Mouse (Mus musculus) mesoderm, embryonic 11.5 days (tissue): ENCODE data around the gene Gphn.
A peak's percentile ranks its signal among the peaks of the same experiment; 100 is the strongest.
"Not testable (repeated sequence)": the region's sequence is repeated elsewhere in the genome, so short reads cannot be mapped to it uniquely, and the experiment has no call there.

Experiments used
- DNase-seq: peaks from one replicate; pipeline ENCODE4 v3.0.0-alpha.2; 2012; ENCODE audit warnings: low read depth, low spot score

Gene Gphn

DNA sequence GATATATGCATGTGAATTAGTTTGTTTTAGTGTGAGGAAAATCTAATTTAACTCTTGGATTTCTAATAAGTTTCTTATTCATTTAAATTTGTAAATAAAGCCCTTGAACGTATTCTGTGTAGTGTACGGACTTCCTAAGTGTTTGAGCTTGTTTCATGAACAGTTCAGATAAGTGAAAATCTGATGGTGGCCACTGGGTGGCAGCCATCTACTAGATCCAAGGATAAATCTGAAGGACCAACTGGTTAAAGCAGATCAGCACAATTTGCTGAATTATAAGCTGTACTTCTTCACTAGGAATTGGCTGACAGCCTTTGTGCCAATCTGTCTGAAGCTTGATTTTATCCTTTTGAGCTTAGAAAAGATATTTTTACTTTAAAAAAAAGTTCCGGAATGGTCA, 105.9 kb downstream of the Gphn start:
- DNase-seq = peak; percentile 47

DNA sequence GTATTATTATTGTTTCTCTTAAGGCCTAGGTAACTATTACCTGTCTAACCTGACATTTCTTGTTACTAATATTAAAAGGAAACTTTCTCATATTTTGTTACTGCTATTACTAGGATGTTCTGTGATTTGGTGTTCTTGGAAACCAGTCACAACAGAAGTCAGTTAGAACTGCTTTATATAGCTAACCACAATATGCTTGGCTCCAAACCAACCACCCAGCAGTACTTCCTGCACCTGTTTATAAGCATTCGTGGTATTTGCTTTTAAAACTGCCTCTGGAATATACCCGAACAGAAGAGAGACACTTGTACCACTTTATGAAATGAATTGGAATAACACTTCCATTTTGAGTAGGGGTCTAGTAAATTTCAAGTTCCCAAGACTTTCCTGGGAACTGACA, 130.3 kb downstream of the Gphn start:
- no peak for DNase-seq

- DNase-seq = no peak
Observed at GRCm38 (mm10) chr12:78389267-78389666, 163.1 kb downstream of the Gphn start.

- no peak for DNase-seq
Observed at GRCm38 (mm10) chr12:78395297-78395696, 169.1 kb downstream of the Gphn start.

DNA sequence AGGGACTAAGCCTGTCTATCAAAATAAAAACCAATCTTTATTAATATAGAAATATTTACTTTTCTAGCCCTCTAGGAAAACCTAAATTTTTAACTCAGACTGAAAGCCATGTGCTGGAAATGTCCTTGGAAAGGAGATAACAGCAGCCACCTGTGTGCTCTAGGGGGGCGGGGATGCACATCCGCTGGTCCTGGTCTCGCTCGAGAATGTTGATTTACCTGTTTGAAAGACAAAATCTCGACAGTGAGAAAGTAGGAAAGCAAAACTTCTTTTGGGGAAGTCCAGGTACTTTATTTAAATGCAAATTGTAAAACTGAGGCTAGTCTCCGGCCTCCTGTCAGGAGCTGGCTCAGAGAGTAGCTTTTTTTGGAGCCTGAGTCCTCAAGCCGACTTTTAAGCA, 181.3 kb downstream of the Gphn start:
- not testable (repeated sequence) for DNase-seq

DNA sequence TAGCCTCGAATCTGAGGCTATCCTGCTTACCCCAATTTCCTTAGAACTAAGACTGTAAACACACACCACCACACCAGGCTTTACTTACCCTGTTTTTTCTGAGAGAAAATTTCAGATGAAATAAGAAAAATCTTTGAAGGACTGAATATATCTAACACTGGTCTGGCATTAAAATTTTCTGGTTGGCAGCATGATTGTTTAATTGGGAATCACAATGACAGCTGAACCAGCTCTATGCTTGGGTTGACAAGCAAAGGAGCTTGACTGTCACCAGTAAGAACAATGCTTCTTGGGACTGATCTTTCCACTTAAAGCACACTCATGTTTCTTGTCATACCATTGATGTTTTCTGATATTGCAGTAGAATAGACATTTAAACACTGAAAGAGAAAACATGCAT, 296.0 kb downstream of the Gphn start:
- DNase-seq = no peak

GRCm38 (mm10) chr12:78522804-78523394, 296.7 kb downstream of the Gphn start:
- DNase-seq = no peak

DNA sequence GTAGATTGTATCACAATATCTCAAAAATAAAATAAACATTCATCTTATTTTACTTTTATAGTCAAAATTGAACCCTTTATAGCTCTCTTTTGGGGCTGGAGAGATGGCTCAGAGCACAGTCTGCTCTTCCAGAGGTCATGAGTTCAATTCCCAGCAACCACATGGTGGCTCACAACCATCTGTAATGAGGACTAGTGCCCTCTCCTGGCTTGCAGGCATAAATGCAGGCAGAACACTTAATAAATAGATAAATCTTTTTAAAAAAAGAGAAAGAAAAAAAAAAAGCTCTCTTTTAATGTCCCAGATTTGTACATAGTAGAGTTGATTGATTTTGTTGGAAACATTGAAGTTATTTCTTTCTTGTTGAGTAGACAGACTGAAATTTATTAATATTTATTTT, 311.4 kb downstream of the Gphn start:
- DNase-seq = not testable (repeated sequence)

DNA sequence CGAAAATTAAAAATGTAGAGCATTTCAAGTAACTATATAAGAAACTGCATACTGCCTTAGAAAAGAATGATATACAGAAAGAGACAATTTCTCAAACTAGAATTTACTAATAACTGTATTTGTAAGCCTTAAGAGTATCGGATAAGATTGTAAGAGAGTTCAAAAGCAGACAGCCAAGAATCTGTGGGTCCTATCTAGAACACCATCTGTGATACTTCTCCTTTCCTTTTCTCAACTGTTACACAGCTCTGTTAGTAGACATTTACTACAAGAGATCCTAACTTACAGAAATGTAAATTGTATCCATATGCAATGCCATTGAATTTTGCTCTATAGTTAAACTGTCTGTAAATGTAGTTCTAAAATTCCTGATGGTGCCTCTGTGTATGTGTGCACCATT, 324.7 kb downstream of the Gphn start:
- DNase-seq = no peak

- no peak for DNase-seq
Observed at GRCm38 (mm10) chr12:78631816-78632215, 405.6 kb downstream of the Gphn start.

DNA sequence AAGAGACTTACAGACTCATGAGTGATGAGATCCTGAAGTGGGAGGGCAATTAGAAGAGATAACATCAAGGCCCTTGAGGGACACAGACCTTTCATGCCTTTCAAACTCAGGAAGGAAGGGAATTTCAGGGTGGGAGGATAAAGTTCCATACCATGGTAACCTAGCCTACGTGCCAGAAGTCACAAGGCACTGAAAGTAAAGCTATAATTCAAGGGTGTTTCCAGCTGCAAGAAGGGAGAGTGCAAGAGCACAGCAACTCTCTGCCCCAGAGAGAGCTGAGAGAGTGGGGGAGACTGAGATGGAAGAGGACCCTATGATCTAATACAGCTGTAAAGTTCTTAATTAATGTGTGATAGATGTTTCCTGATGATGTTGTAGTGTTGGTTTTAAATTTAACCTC, 413.3 kb downstream of the Gphn start:
- DNase-seq = peak; percentile 4

DNA sequence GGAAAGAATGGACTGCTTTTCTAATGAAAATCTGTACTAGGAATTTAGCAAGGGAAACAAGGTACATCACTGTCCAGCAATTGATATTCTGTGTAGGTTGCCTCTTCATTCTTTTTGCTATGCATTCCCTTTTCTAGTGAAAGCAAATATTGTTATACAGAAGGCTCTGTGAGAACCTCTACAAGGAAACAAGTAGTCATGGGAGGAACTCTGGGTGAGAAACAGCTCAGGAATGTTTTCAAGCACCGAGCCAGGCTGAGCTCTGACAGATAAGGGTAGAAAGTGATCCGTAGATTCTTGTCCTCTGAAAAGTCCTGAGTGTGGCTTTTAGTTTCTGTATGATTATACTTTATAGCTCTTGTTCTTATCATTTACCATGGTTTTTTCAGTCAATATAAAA, 413.9 kb downstream of the Gphn start:
- no peak for DNase-seq

GRCm38 (mm10) chr12:78641220-78641619, 415.0 kb downstream of the Gphn start:
- no peak for DNase-seq

DNA sequence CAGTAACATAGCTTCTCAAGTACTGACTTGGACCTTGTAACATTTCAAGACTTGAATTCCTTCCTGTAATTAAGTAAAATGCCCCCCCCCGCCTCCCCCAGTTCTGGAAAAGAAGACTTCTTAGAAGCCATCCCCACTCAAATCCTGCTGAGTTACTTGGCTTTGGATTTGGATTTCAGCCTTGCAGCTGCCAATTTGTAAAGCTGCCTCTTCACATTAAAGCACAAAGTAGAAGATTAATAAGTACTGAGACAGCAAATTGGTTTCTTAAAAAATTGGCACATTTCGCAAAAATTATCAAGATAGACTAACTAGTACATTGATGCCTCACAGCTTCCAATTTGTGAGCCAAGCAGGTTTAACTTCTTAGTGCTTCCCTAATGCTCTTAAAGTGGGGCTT, 417.5 kb downstream of the Gphn start:
- DNase-seq = no peak

GRCm38 (mm10) chr12:78645282-78645681, 419.1 kb downstream of the Gphn start:
- DNase-seq = no peak

DNA sequence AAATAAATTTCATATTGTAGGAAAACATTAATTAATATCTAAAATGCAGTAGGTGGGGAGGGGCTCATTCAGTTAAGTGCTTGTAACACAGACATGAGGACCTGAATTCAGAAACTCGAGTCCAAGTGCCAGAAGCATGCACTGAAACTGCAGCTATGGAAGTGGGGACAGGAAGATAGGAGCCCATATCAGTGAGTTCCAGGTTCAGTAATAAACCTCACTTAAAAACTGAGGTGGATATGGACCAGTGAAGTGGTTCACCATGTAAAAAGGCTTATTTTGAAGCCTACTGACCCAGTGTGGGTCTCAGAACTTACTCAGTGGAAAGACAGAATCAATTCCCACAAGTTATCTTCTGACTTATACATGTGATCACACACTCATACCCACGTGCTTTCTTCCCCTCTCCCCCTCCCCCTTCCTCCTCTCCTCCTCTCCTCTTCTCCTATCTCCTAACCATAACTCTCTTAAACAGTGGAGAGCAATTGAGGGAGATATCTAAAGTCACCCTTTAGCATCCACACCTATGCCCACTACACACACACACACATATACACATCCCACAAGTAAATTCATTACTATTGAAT, 433.6 kb downstream of the Gphn start:
- no peak for DNase-seq

GRCm38 (mm10) chr12:78678101-78678806, 452.1 kb downstream of the Gphn start:
- no peak for DNase-seq

DNA sequence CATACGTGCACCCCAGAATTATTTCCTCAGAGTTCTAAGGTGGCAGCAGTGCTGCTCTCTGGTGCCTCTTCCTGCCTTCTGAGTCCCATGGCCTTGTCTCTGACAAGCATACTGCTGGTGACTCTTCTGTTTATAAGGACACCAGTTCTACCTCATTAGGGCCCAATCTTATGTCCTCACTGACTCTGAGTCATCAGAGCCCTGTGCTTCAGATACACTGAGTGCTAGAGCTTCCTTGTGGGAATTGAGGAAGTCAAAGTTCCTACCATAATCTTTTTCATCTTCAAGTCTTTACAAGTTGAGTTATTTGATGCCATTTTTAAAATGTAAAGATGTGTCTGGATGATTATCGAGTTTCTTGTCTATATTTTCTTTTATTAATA, 452.6 kb downstream of the Gphn start:
- DNase-seq = no peak

DNA sequence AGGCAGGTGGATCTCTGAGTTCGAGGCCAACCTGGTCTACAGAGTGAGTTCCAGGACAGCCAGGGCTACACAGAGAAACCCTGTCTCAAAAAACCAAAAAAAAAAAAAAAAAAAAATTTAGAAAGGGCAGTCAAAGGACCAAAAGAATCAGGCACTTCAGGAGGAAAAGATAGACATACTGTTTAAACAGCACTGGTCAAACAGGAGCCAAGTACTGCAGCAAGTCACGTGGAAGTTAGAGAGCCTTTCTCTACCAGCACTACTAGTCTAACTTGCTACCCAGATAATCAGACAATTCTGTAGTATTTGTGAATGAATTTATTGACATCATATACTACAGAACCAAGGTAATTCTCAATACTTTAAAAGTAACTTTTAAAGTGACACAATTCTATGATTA, 454.9 kb downstream of the Gphn start:
- no peak for DNase-seq

DNA sequence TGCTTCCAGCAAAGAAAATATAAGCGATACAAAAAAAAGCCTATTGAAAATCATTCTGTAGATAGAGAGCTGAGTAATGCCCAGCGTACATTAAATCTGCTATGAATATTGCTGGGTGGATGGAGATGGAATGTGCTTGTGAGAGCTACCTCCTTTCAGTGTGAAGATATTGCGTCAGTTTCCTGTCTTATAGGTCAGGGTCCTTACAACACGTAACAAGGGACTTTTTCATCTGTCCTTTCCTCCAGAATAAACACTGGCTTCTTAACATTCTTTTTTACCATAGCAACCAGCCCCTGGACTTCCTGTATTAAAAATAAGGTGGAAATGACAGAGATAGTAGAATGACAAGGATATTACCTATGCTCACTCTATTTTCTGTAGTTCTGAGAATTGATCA, 456.1 kb downstream of the Gphn start:
- no peak for DNase-seq

- no peak for DNase-seq
Observed at GRCm38 (mm10) chr12:78685669-78686215, 459.6 kb downstream of the Gphn start.

DNA sequence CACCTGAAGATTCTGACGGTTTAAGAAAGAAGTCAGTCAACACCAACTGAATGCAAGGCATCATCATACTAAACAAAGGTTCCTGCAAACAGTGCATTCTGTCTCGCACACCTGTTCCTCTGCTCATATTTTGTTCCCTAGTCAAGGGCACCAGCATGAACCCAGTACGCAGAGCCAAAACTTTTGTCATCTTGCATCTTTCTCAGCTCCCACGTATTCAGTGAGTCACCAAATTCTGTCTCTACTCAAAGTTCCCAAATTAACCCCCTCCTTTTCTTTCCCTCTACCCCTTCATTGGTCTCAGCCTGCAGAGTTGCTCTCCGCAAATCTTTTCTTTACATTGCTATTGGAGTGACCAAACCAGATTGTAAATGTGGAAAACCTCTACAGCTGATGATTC, 462.7 kb downstream of the Gphn start:
- no peak for DNase-seq

GRCm38 (mm10) chr12:78691325-78691724, 465.1 kb downstream of the Gphn start, which contains the start of gene Fam71d:
TSS of gene Fam71d (plus strand) at chr12:78691535.
- DNase-seq = peak; percentile 4
